Mouse (Mus musculus): ENCODE data around the gene Spock1. TPM values are rescaled to one million over a fixed set of nuclear protein-coding genes. Genes with fewer than 3 reads are reported as not detected.

Gene Spock1
- total RNA-seq, 1 experiment, result 0.40 TPM

- TF ChIP-seq CHD2 (IDR thresholded peaks at IDR 0.05; ENCODE audit: low read depth, low read length) (no peak), ZNF384 (IDR thresholded peaks at IDR 0.05; ENCODE audit: low read depth, low read length) (no peak), MAFK (IDR thresholded peaks at IDR 0.05; ENCODE audit: insufficient read depth, low read depth, low read length) (no peak), HCFC1 (IDR thresholded peaks at IDR 0.05; ENCODE audit: borderline replicate concordance, insufficient read depth, low read length) (no peak), ZC3H11A (IDR thresholded peaks at IDR 0.05; ENCODE audit: borderline replicate concordance, low read depth, low read length) (no peak)
- H3K27ac ChIP-seq (ENCODE audit: insufficient read depth, low read depth, low read length, poor library complexity, severe bottlenecking), result no peak overlapping the region
- in situ Hi-C loops (cut with MboI; ENCODE audit: low sequenced_read_pairs in 2 of 2, unreplicated experiment in 2 of 2), result no loop called here
- H3K9ac ChIP-seq (ENCODE audit: insufficient read depth, low read depth, low read length, poor library complexity, severe bottlenecking), result no peak overlapping the region
- no peak overlapping the region for H3K4me3 ChIP-seq (ENCODE audit: insufficient read depth in 1 of 2, low read depth in 1 of 2, low read length in 2 of 2, poor library complexity in 1 of 2, severe bottlenecking in 1 of 2)
- H3K9me3 ChIP-seq (ENCODE audit: control insufficient read depth, insufficient read depth, low read depth, low read length), result no peaks in the 10 kb centered on the region
- no peaks in the 10 kb centered on the region for H3K36me3 ChIP-seq (ENCODE audit: control insufficient read depth, insufficient read depth, low read length, poor library complexity, severe bottlenecking)
- no peaks in the 10 kb centered on the region for H3K4me1 ChIP-seq (ENCODE audit: control insufficient read depth in 2 of 2, insufficient read depth in 2 of 2, low read length in 2 of 2, poor library complexity in 1 of 2)
- no peak for DNase-seq (ENCODE audit: low read depth, low spot score)
Measured at GRCm38 (mm10) chr13:57841141-57841848, 66.8 kb downstream of the Spock1 start.

- Histone ChIP-seq H3K9ac (ENCODE audit: insufficient read depth, low read depth, low read length, poor library complexity, severe bottlenecking) (no peak overlapping the region), H3K4me3 (ENCODE audit: insufficient read depth in 1 of 2, low read depth in 1 of 2, low read length in 2 of 2, poor library complexity in 1 of 2, severe bottlenecking in 1 of 2) (no peak overlapping the region), H3K9me3 (ENCODE audit: control insufficient read depth, insufficient read depth, low read depth, low read length) (no peaks in the 10 kb centered on the region), H3K4me1 (ENCODE audit: control insufficient read depth in 2 of 2, insufficient read depth in 2 of 2, low read length in 2 of 2, poor library complexity in 1 of 2) (no peaks in the 10 kb centered on the region), H3K27ac (ENCODE audit: insufficient read depth, low read depth, low read length, poor library complexity, severe bottlenecking) (no peak overlapping the region), H3K36me3 (ENCODE audit: control insufficient read depth, insufficient read depth, low read length, poor library complexity, severe bottlenecking) (no peaks in the 10 kb centered on the region)
- no peak for DNase-seq (ENCODE audit: low read depth, low spot score)
- in situ Hi-C loops (cut with MboI; ENCODE audit: low sequenced_read_pairs in 2 of 2, unreplicated experiment in 2 of 2), result no loop called here
- TF ChIP-seq CHD2 (IDR thresholded peaks at IDR 0.05; ENCODE audit: low read depth, low read length), result no peak
Measured at GRCm38 (mm10) chr13:57837691-57838437, 70.3 kb downstream of the Spock1 start.

- H3K4me3 ChIP-seq (ENCODE audit: insufficient read depth in 1 of 2, low read depth in 1 of 2, low read length in 2 of 2, poor library complexity in 1 of 2, severe bottlenecking in 1 of 2), result no peak overlapping the region
- no peaks in the 10 kb centered on the region for H3K36me3 ChIP-seq (ENCODE audit: control insufficient read depth, insufficient read depth, low read length, poor library complexity, severe bottlenecking)
- H3K9ac ChIP-seq (ENCODE audit: insufficient read depth, low read depth, low read length, poor library complexity, severe bottlenecking), result no peak overlapping the region
- no peak for TF ChIP-seq MAFK (IDR thresholded peaks at IDR 0.05; ENCODE audit: insufficient read depth, low read depth, low read length)
- no peak for TF ChIP-seq ZNF384 (IDR thresholded peaks at IDR 0.05; ENCODE audit: low read depth, low read length)
- TF ChIP-seq ZC3H11A (IDR thresholded peaks at IDR 0.05; ENCODE audit: borderline replicate concordance, low read depth, low read length), result no peak
- no peak for TF ChIP-seq CHD2 (IDR thresholded peaks at IDR 0.05; ENCODE audit: low read depth, low read length)
- TF ChIP-seq HCFC1 (IDR thresholded peaks at IDR 0.05; ENCODE audit: borderline replicate concordance, insufficient read depth, low read length), result no peak
- no peak overlapping the region for H3K27ac ChIP-seq (ENCODE audit: insufficient read depth, low read depth, low read length, poor library complexity, severe bottlenecking)
- no peaks in the 10 kb centered on the region for H3K9me3 ChIP-seq (ENCODE audit: control insufficient read depth, insufficient read depth, low read depth, low read length)
- no peaks in the 10 kb centered on the region for H3K4me1 ChIP-seq (ENCODE audit: control insufficient read depth in 2 of 2, insufficient read depth in 2 of 2, low read length in 2 of 2, poor library complexity in 1 of 2)
- no peak for DNase-seq (ENCODE audit: low read depth, low spot score)
- in situ Hi-C loops (cut with MboI; ENCODE audit: low sequenced_read_pairs in 2 of 2, unreplicated experiment in 2 of 2), result no loop called here
Measured at GRCm38 (mm10) chr13:57831374-57832163, 76.6 kb downstream of the Spock1 start.

- H3K4me1 ChIP-seq (ENCODE audit: control insufficient read depth in 2 of 2, insufficient read depth in 2 of 2, low read length in 2 of 2, poor library complexity in 1 of 2), result no peaks in the 10 kb centered on the region
- no peak for DNase-seq (ENCODE audit: low read depth, low spot score)
- H3K4me3 ChIP-seq (ENCODE audit: insufficient read depth in 1 of 2, low read depth in 1 of 2, low read length in 2 of 2, poor library complexity in 1 of 2, severe bottlenecking in 1 of 2), result no peak overlapping the region
- no peaks in the 10 kb centered on the region for H3K36me3 ChIP-seq (ENCODE audit: control insufficient read depth, insufficient read depth, low read length, poor library complexity, severe bottlenecking)
- H3K27ac ChIP-seq (ENCODE audit: insufficient read depth, low read depth, low read length, poor library complexity, severe bottlenecking), result no peak overlapping the region
- TF ChIP-seq CHD2 (IDR thresholded peaks at IDR 0.05; ENCODE audit: low read depth, low read length) (no peak), ZNF384 (IDR thresholded peaks at IDR 0.05; ENCODE audit: low read depth, low read length) (no peak), ZC3H11A (IDR thresholded peaks at IDR 0.05; ENCODE audit: borderline replicate concordance, low read depth, low read length) (no peak), HCFC1 (IDR thresholded peaks at IDR 0.05; ENCODE audit: borderline replicate concordance, insufficient read depth, low read length) (no peak), MAFK (IDR thresholded peaks at IDR 0.05; ENCODE audit: insufficient read depth, low read depth, low read length) (no peak)
- H3K9me3 ChIP-seq (ENCODE audit: control insufficient read depth, insufficient read depth, low read depth, low read length), result no peaks in the 10 kb centered on the region
- no peak overlapping the region for H3K9ac ChIP-seq (ENCODE audit: insufficient read depth, low read depth, low read length, poor library complexity, severe bottlenecking)
- in situ Hi-C loops (cut with MboI; ENCODE audit: low sequenced_read_pairs in 2 of 2, unreplicated experiment in 2 of 2), result no loop called here
Measured at GRCm38 (mm10) chr13:57830896-57831295, 77.2 kb downstream of the Spock1 start.

Data from ES-E14 (cell line).